Mouse (Mus musculus): Measurements from ENCODE around the gene Rock2.

DNA sequence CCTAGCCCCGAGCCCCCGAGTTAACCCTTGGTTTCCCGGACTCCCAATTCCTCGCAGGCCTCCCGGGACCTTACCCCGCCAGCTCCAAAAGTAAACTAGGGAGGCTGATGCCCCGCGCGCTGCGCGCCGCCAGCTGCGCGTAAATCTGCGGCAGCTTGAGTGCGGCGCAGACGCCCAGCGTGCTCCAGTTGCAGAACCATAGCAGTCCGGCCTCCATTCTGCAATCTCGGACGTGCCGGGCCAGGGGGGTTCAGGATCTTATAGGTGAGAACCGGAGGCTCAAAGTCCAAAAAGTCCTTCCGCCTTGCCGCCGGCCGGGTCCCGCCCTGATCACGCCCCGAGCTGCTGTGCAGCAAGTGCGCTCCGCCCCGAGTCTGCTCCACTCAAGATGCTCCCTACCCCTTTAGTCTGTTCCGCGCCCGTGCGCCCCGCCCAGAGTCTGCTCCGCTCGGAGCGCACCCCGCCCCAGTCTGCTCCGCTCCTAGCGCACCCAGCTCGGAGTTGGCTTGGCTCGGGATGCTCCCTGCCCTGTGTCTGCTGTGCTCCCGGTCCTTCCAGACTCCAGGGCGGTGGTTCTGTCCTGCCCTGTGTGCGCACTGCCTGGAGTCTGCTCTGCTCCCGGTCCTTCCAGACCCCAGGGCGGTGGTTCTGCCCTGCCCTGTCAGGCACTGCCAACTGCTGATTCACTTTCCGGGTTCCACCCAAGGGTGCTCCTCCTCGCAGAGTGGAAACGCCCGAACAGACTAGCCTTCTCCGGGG, 105.2 kb downstream of the Rock2 start, which contains the start of gene Pqlc3:
- TF ChIP-seq GATA1 (IDR thresholded peaks at IDR 0.05; ENCODE audit: borderline replicate concordance, low read length) (no peak), CTCF (IDR thresholded peaks at IDR 0.05; ENCODE audit: low read depth, low read length) (no peak), TAL1 (conservative IDR thresholded peaks at IDR 0.05; ENCODE audit: low read depth, low read length) (no peak), GATA2 (IDR thresholded peaks at IDR 0.05; ENCODE audit: borderline replicate concordance, low read depth, low read length) (no peak), POLR2AphosphoS5 (IDR thresholded peaks at IDR 0.05; ENCODE audit: insufficient replicate concordance, low read depth, low read length) (no peak)
